Mouse (Mus musculus) adipocyte (in vitro differentiated cells): ENCODE results near the gene Safb.

ENCODE experiments used
- DNase-seq: peaks from one replicate; pipeline ENCODE4 v3.0.0-alpha.2; 2016; ENCODE audit warnings: low spot score

Safb gene

GRCm38 (mm10) chr17:56560131-56560530, 24.5 kb upstream of the Safb start:
- DNase-seq = peak; percentile 48

- DNase-seq = no peak
Observed at GRCm38 (mm10) chr17:56561866-56562265, 22.8 kb upstream of the Safb start.

GRCm38 (mm10) chr17:56566293-56566692, 18.3 kb upstream of the Safb start:
- no peak for DNase-seq

- no peak for DNase-seq
Observed at GRCm38 (mm10) chr17:56566918-56567317, 17.7 kb upstream of the Safb start.

GRCm38 (mm10) chr17:56567370-56567769, 17.3 kb upstream of the Safb start:
- no peak for DNase-seq

GRCm38 (mm10) chr17:56570287-56570686, 14.3 kb upstream of the Safb start:
- no peak for DNase-seq

GRCm38 (mm10) chr17:56572154-56572553, 12.5 kb upstream of the Safb start:
- no peak for DNase-seq

- no peak for DNase-seq
Observed at GRCm38 (mm10) chr17:56572939-56573338, 11.7 kb upstream of the Safb start.

GRCm38 (mm10) chr17:56583071-56583470, 1.6 kb upstream of the Safb start:
- DNase-seq = no peak

GRCm38 (mm10) chr17:56583611-56584256, 891 bp upstream of the Safb start:
- DNase-seq = peak; percentile 80

GRCm38 (mm10) chr17:56585171-56585821, 671 bp downstream of the Safb start:
- DNase-seq = peak; percentile 48

- no peak for DNase-seq
Observed at GRCm38 (mm10) chr17:56587773-56588172, 3.1 kb downstream of the Safb start.

GRCm38 (mm10) chr17:56588921-56589320, 4.3 kb downstream of the Safb start:
- DNase-seq = no peak

- no peak for DNase-seq
Observed at GRCm38 (mm10) chr17:56592553-56592952, 7.9 kb downstream of the Safb start.

GRCm38 (mm10) chr17:56593527-56594271, 9.1 kb downstream of the Safb start:
- DNase-seq = no peak

GRCm38 (mm10) chr17:56603186-56604069, 18.8 kb downstream of the Safb start:
- no peak for DNase-seq

GRCm38 (mm10) chr17:56604070-56604380, 19.4 kb downstream of the Safb start:
- no peak for DNase-seq

GRCm38 (mm10) chr17:56604422-56604821, 19.8 kb downstream of the Safb start:
- DNase-seq = no peak

- no peak for DNase-seq
Observed at GRCm38 (mm10) chr17:56605431-56605830, 20.8 kb downstream of the Safb start.

GRCm38 (mm10) chr17:56607521-56608062, 23.0 kb downstream of the Safb start:
- DNase-seq = no peak

GRCm38 (mm10) chr17:56608699-56609098, 24.1 kb downstream of the Safb start:
- peak; percentile 53 for DNase-seq
